Mouse (Mus musculus): ENCODE data around the gene Adgrf3. TPM values are rescaled to one million over a fixed set of nuclear protein-coding genes. Genes with fewer than 3 reads are reported as not detected.

The Adgrf3 gene
- total RNA-seq, 2 experiments from 2014 or later, result not detected

GRCm38 (mm10) chr5:30204441-30204840 is 1.1 kb downstream of the Adgrf3 start:
- ATAC-seq (replicated peaks; ENCODE audit: low FRiP score, low TSS enrichment, poor library complexity, severe bottlenecking), result no peak

GRCm38 (mm10) chr5:30203216-30203885 is 2.2 kb downstream of the Adgrf3 start:
- ATAC-seq (replicated peaks; ENCODE audit: low FRiP score, low TSS enrichment, poor library complexity, severe bottlenecking), result no peak

GRCm38 (mm10) chr5:30202221-30202620 is 3.3 kb downstream of the Adgrf3 start:
- no peak for ATAC-seq (replicated peaks; ENCODE audit: low FRiP score, low TSS enrichment, poor library complexity, severe bottlenecking)

- ATAC-seq (replicated peaks; ENCODE audit: low FRiP score, low TSS enrichment, poor library complexity, severe bottlenecking), result peak; percentile 67; the same call in 1 of the 2 replicates
These were observed 4.0 kb downstream of the Adgrf3 start for GRCm38 (mm10) chr5:30201521-30201920.

- peak; percentile 67 for ATAC-seq (replicated peaks; ENCODE audit: low FRiP score, low TSS enrichment, poor library complexity, severe bottlenecking)
These were observed 7.3 kb downstream of the Adgrf3 start for GRCm38 (mm10) chr5:30198257-30198656.

GRCm38 (mm10) chr5:30195340-30195739 is 10.2 kb downstream of the Adgrf3 start:
- no peak for ATAC-seq (replicated peaks; ENCODE audit: low FRiP score, low TSS enrichment, poor library complexity, severe bottlenecking)

- 0 out of 2 replicates have a peak, but pooled peaks have one; percentile 58 for ATAC-seq (replicated peaks; ENCODE audit: low FRiP score, low TSS enrichment, poor library complexity, severe bottlenecking)
These were observed 13.1 kb downstream of the Adgrf3 start for GRCm38 (mm10) chr5:30192452-30192851.

- no peak for ATAC-seq (replicated peaks; ENCODE audit: low FRiP score, low TSS enrichment, poor library complexity, severe bottlenecking)
These were observed 17.6 kb downstream of the Adgrf3 start for GRCm38 (mm10) chr5:30187687-30188485.

- ATAC-seq (replicated peaks; ENCODE audit: low FRiP score, low TSS enrichment, poor library complexity, severe bottlenecking), result no peak
These were observed 29.7 kb downstream of the Adgrf3 start for GRCm38 (mm10) chr5:30175811-30176210.

GRCm38 (mm10) chr5:30172931-30173692 is 32.4 kb downstream of the Adgrf3 start:
- ATAC-seq (replicated peaks; ENCODE audit: low FRiP score, low TSS enrichment, poor library complexity, severe bottlenecking), result no peak

GRCm38 (mm10) chr5:30172115-30172514 is 33.4 kb downstream of the Adgrf3 start:
- no peak for ATAC-seq (replicated peaks; ENCODE audit: low FRiP score, low TSS enrichment, poor library complexity, severe bottlenecking)

- ATAC-seq (replicated peaks; ENCODE audit: low FRiP score, low TSS enrichment, poor library complexity, severe bottlenecking), result no peak
These were observed 35.1 kb downstream of the Adgrf3 start for GRCm38 (mm10) chr5:30170303-30170940.

GRCm38 (mm10) chr5:30165234-30165946 is 40.1 kb downstream of the Adgrf3 start:
- ATAC-seq (replicated peaks; ENCODE audit: low FRiP score, low TSS enrichment, poor library complexity, severe bottlenecking), result peak; percentile 90

GRCm38 (mm10) chr5:30162339-30162738 is 43.2 kb downstream of the Adgrf3 start:
- ATAC-seq (replicated peaks; ENCODE audit: low FRiP score, low TSS enrichment, poor library complexity, severe bottlenecking), result no peak

GRCm38 (mm10) chr5:30161836-30162235 is 43.7 kb downstream of the Adgrf3 start:
- no peak for ATAC-seq (replicated peaks; ENCODE audit: low FRiP score, low TSS enrichment, poor library complexity, severe bottlenecking)

- ATAC-seq (replicated peaks; ENCODE audit: low FRiP score, low TSS enrichment, poor library complexity, severe bottlenecking), result no peak
These were observed 45.9 kb downstream of the Adgrf3 start for GRCm38 (mm10) chr5:30159601-30160000.

GRCm38 (mm10) chr5:30155821-30156629 is 49.5 kb downstream of the Adgrf3 start:
- no peak for ATAC-seq (replicated peaks; ENCODE audit: low FRiP score, low TSS enrichment, poor library complexity, severe bottlenecking)

- peak; percentile 35 for ATAC-seq (replicated peaks; ENCODE audit: low FRiP score, low TSS enrichment, poor library complexity, severe bottlenecking)
These were observed 50.1 kb downstream of the Adgrf3 start for GRCm38 (mm10) chr5:30155395-30155792.

All from megakaryocyte-erythroid progenitor cell, adult 5-6 weeks (primary cell).